Comparison of ENCODE assay signal across 24 mouse cellular contexts in genomic region chr2:60532495-60532894, GRCm38 (mm10). TPM values are rescaled to one million over a fixed set of nuclear protein-coding genes. Genes with fewer than 3 reads are reported as not detected.
"Had no signal": no experiment of that assay in that cellular context is flagged by ENCODE, and none has a peak within 500 bp of the region (broad histone marks: within the 10 kb centered on the region; RNA-seq: fewer than 3 reads in every experiment).

No protein-coding gene starts in this region.

- DNase-seq: kidney, adult 18-20 months; kidney, adult 9 months; kidney, postnatal 14 days; kidney, postnatal 4 days; left cerebral cortex, postnatal 4 days; liver, postnatal 0 days; lung, postnatal 10 days; retina, postnatal 1 day; right cerebral cortex, postnatal 25 days; spleen, adult 18-20 months; thymus, postnatal 25 days had no signal

- H3K4me3 ChIP-seq: limb, embryonic 12.5 days; limb, embryonic 15.5 days; myocyte; neural tube, embryonic 13.5 days; stomach, embryonic 15.5 days had no signal

- H3K9me3 ChIP-seq: limb, embryonic 12.5 days; neural tube, embryonic 13.5 days; stomach, embryonic 15.5 days had no signal

- H3K9ac ChIP-seq: limb, embryonic 12.5 days; limb, embryonic 15.5 days; liver, embryonic 14.5 days; liver, postnatal 0 days; neural tube, embryonic 13.5 days; stomach, embryonic 15.5 days had no signal

- H3K4me2 ChIP-seq: limb, embryonic 12.5 days; limb, embryonic 15.5 days; liver, embryonic 11.5 days; neural tube, embryonic 13.5 days; stomach, embryonic 15.5 days had no signal

- H3K36me3 ChIP-seq: limb, embryonic 12.5 days; limb, embryonic 15.5 days; neural tube, embryonic 13.5 days; stomach, embryonic 15.5 days had no signal

- H3K27ac ChIP-seq: limb, embryonic 12.5 days; limb, embryonic 15.5 days; liver, embryonic 14.5 days; macrophage; neural tube, embryonic 13.5 days; stomach, embryonic 15.5 days had no signal

- ATAC-seq: intestine, embryonic 16.5 days; liver, postnatal 0 days; midbrain, embryonic 16.5 days had no signal

- H3K4me1 ChIP-seq: limb, embryonic 15.5 days; neural tube, embryonic 13.5 days; stomach, embryonic 15.5 days had no signal

- H3K27me3 ChIP-seq: limb, embryonic 15.5 days; neural tube, embryonic 13.5 days; stomach, embryonic 15.5 days had no signal

RNA-seq across cellular contexts. Expression of gene Pla2r1, which starts 20.6 kb away (rescaled TPM):
- total RNA-seq: megakaryocyte, adult 5-6 weeks; monocyte, adult 5-6 weeks; neutrophil, adult 5-6 weeks had no signal
